Mouse (Mus musculus) liver, embryonic 14.5 days (tissue): Measurements from ENCODE around the gene Apobec3. TPM values are rescaled to one million over a fixed set of nuclear protein-coding genes. Genes with fewer than 3 reads are reported as not detected.

Source experiments
- ATAC-seq: fragments of 200-750 bp; cut with Nextera tagmentation; 2 replicates; pipeline ENCODE4 v1.8.0; 2017; ENCODE audit warnings: moderate number of reproducible peaks, mild to moderate bottlenecking, moderate library complexity; ENCODE audit not compliant: insufficient read depth
- DNase-seq, 3 experiments: peaks; one replicate each; pipeline ENCODE4 v3.0.0-alpha.2; 2012 to 2013; ENCODE audit warnings: low read depth in 3 of 3, low spot score in 3 of 3
- H3K27ac ChIP-seq: fragments of 300-500 bp; sonication (generic); 2 replicates; pipeline ENCODE4 v1.5.1; 2014; ENCODE audit warnings: moderate library complexity, mild to moderate bottlenecking, control low read depth, inconsistent platforms
- H3K27me3 ChIP-seq: fragments of 300-500 bp; sonication (generic); 2 replicates; pipeline ENCODE4 v1.6.1; 2014; ENCODE audit warnings: mild to moderate bottlenecking, low read length, moderate library complexity; ENCODE audit not compliant: control insufficient read depth, insufficient read depth
- H3K36me3 ChIP-seq: fragments of 300-500 bp; sonication (generic); replicated peaks from 2 replicates; pipeline ENCODE4 v1.6.1; 2014; ENCODE audit warnings: low read depth; ENCODE audit not compliant: control insufficient read depth, insufficient read depth
- H3K4me1 ChIP-seq, 2 experiments: fragments of 200-500 bp in 1 of 2; fragments of 300-500 bp in 1 of 2; sonication (generic) in 1 of 2; replicated peaks; 2 replicates each; pipeline ENCODE4 v1.6.1; 2012 to 2014; ENCODE audit warnings: antibody characterized with exemption in 1 of 2, inconsistent platforms in 1 of 2, low read length in 1 of 2; ENCODE audit not compliant: control insufficient read depth in 2 of 2, insufficient read depth in 2 of 2
- H3K4me2 ChIP-seq: fragments of 300-500 bp; sonication (generic); 2 replicates; pipeline ENCODE4 v1.6.1; 2014; ENCODE audit warnings: low read depth, mild to moderate bottlenecking, control low read depth, moderate library complexity
- H3K4me3 ChIP-seq, 2 experiments: fragments of 200-500 bp in 1 of 2; fragments of 300-500 bp in 1 of 2; sonication (generic) in 1 of 2; 2 replicates each; pipeline ENCODE4 v1.5.1; 2012 to 2014; ENCODE audit warnings: low read depth in 2 of 2, low read length in 2 of 2, mild to moderate bottlenecking in 2 of 2, control low read depth in 1 of 2, inconsistent platforms in 1 of 2, moderate library complexity in 1 of 2; ENCODE audit not compliant: insufficient read depth in 1 of 2
- H3K9ac ChIP-seq: fragments of 300-500 bp; sonication (generic); replicated peaks from 2 replicates; pipeline ENCODE4 v1.6.1; 2014; ENCODE audit warnings: mild to moderate bottlenecking, control low read depth, moderate library complexity
- H3K9me3 ChIP-seq: fragments of 300-500 bp; sonication (generic); 2 replicates; pipeline ENCODE4 v1.6.1; 2016; ENCODE audit warnings: low read length, mixed read lengths; ENCODE audit not compliant: control insufficient read depth
- CTCF ChIP-seq: IDR thresholded peaks from 2 replicates; pipeline ENCODE4 v1.5.1; 2016; ENCODE audit warnings: antibody characterized with exemption, low read depth, control low read depth
- EP300 ChIP-seq: IDR thresholded peaks from 2 replicates; pipeline ENCODE4 v1.6.1; 2016; ENCODE audit warnings: antibody characterized with exemption, low read depth
- WGBS: fragments of 180-500 bp; shearing (Covaris S2); extraction: QIAGEN DNeasy Blood & Tissue Kit; methylation state at CpG from one replicate; pipeline ENCODE4 v1.1.7; 2014; ENCODE audit not compliant: insufficient replicate concordance; 5-methylcytosine and 5-hydroxymethylcytosine counted together
- polyA plus RNA-seq, 2 experiments: library from polyadenylated mRNA; depleted of rRNA in 1 of 2; stranded (reverse) in 1 of 2; unstranded in 1 of 2; fragments of >200 nt; fragmentation: Nextera tagmentation in 1 of 2; extraction: Ambion mirVana in 1 of 2; gene quantifications; 2 replicates each; pipeline versions ENCODE4 v1.2.1 to v1.2.3; 2012 to 2014

The Apobec3 gene
- polyA plus RNA-seq, 2 experiments, result 29.8 to 34.3 TPM

- no peaks in the 10 kb centered on the region for H3K9me3 ChIP-seq
- ATAC-seq (no peak), DNase-seq (no peak)
- H3K4me2 ChIP-seq, result no peak overlapping the region
- H3K27me3 ChIP-seq, result no peaks in the 10 kb centered on the region; the same call in 1 of the 2 replicates
- H3K27ac ChIP-seq, result no peak overlapping the region
- no peaks in the 10 kb centered on the region for H3K36me3 ChIP-seq
- H3K9ac ChIP-seq, result no peak overlapping the region
- no peak overlapping the region for H3K4me3 ChIP-seq
- TF ChIP-seq CTCF, result no peak
- no peaks in the 10 kb centered on the region; a peak in 1 of 4 replicates for H3K4me1 ChIP-seq
- 71% methylated on average over 14 of the region's 14 CpGs for WGBS
Observed at GRCm38 (mm10) chr15:79951730-79952503, 60.5 kb downstream of the Apobec3 start.

GRCm38 (mm10) chr15:79952504-79953231 is 61.2 kb downstream of the Apobec3 start:
- H3K9me3 ChIP-seq, result no peaks in the 10 kb centered on the region
- no peak overlapping the region for H3K27ac ChIP-seq
- whole genome bisulfite sequencing, result 54% methylated on average over 11 of the region's 11 CpGs
- no peak for DNase-seq
- H3K4me3 ChIP-seq, result no peak overlapping the region
- no peak overlapping the region for H3K9ac ChIP-seq
- no peaks in the 10 kb centered on the region; the same call in 1 of the 2 replicates for H3K27me3 ChIP-seq
- TF ChIP-seq EP300 (no peak), CTCF (no peak)
- no peaks in the 10 kb centered on the region for H3K36me3 ChIP-seq
- ATAC-seq, result no peak
- H3K4me1 ChIP-seq, result no peaks in the 10 kb centered on the region; a peak in 1 of 4 replicates
- H3K4me2 ChIP-seq, result no peak overlapping the region

- Histone ChIP-seq H3K4me3 (no peak overlapping the region), H3K9me3 (no peaks in the 10 kb centered on the region), H3K27me3 (no peaks in the 10 kb centered on the region; the same call in 1 of the 2 replicates), H3K36me3 (no peaks in the 10 kb centered on the region), H3K27ac (no peak overlapping the region), H3K4me2 (no peak overlapping the region), H3K9ac (no peak overlapping the region), H3K4me1 (no peaks in the 10 kb centered on the region; a peak in 1 of 4 replicates)
- ATAC-seq (no peak), DNase-seq (no peak)
- WGBS, result 49% methylated on average over 7 of the region's 7 CpGs
- TF ChIP-seq EP300, result no peak
Observed at GRCm38 (mm10) chr15:79953470-79953869, 62.0 kb downstream of the Apobec3 start.

- TF ChIP-seq EP300 (no peak), CTCF (no peak)
- H3K4me1 ChIP-seq, result no peaks in the 10 kb centered on the region; a peak in 1 of 4 replicates
- H3K36me3 ChIP-seq, result no peaks in the 10 kb centered on the region
- H3K9me3 ChIP-seq, result no peaks in the 10 kb centered on the region
- no peak overlapping the region for H3K27ac ChIP-seq
- DNase-seq (no peak), ATAC-seq (no peak)
- no peaks in the 10 kb centered on the region for H3K27me3 ChIP-seq
- no peak overlapping the region for H3K4me2 ChIP-seq
- WGBS, result 42% methylated on average over 8 of the region's 8 CpGs
- H3K9ac ChIP-seq, result no peak overlapping the region
- no peak overlapping the region for H3K4me3 ChIP-seq
Observed at GRCm38 (mm10) chr15:79956559-79956958, 65.1 kb downstream of the Apobec3 start.

GRCm38 (mm10) chr15:79958418-79958817 is 67.0 kb downstream of the Apobec3 start:
- Histone ChIP-seq H3K9ac (no peak overlapping the region), H3K4me1 (no peaks in the 10 kb centered on the region), H3K4me3 (no peak overlapping the region), H3K4me2 (no peak overlapping the region), H3K9me3 (no peaks in the 10 kb centered on the region), H3K27me3 (no peaks in the 10 kb centered on the region), H3K27ac (no peak overlapping the region), H3K36me3 (no peaks in the 10 kb centered on the region)
- no peak for DNase-seq
- TF ChIP-seq EP300 (no peak), CTCF (no peak)
- no peak for ATAC-seq
- WGBS, result 13% methylated on average over 3 of the region's 3 CpGs
